Comparison of ENCODE assay signal across 13 mouse cellular contexts in the genomic region with DNA sequence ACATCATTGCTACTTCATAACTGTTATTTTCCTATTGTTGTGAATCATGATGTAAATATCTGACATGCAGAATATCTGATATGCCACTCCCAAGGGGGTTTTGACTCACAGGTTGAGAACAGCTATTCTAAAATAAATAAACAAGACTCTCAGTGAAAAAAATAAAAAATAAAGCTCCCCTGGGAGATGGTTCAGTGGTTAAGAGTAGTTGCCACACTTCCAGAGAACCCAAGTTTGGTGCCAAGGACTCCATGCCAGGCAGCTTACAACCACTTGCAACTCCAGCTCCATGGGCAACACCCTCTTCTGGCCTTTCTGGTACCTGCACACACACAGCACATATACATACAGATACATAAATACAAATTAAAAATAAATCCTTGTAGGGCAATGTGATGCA.
"Had no signal": no experiment of that assay in that cellular context is flagged by ENCODE, and none has a peak within 500 bp of the region (broad histone marks: within the 10 kb centered on the region; RNA-seq: fewer than 3 reads in every experiment).

No protein-coding gene starts in this region.

- H3K36me3 ChIP-seq: liver, embryonic 13.5 days; midbrain, embryonic 12.5 days had no signal

- H3K27ac ChIP-seq: kidney, postnatal 0 days; left cerebral cortex, adult 2 months; liver, embryonic 13.5 days; macrophage; midbrain, embryonic 12.5 days; stomach, postnatal 0 days had no signal

- DNase-seq: layer of hippocampus, postnatal 36 days; liver, embryonic 13.5 days; lung, embryonic 14.5 days; right cerebral cortex, postnatal 14 days; right cerebral cortex, postnatal 4 days; thymus, adult 2 months; thymus, postnatal 14 days; thymus, postnatal 4 days had no signal

- H3K4me1 ChIP-seq: liver, embryonic 13.5 days had no signal

- H3K27me3 ChIP-seq: liver, embryonic 13.5 days; midbrain, embryonic 12.5 days had no signal

- H3K4me3 ChIP-seq: left cerebral cortex, adult 2 months; liver, embryonic 13.5 days; midbrain, embryonic 12.5 days had no signal
